Mouse (Mus musculus): ENCODE results near the gene Tnni2. TPM values are rescaled to one million over a fixed set of nuclear protein-coding genes. Genes with fewer than 3 reads are reported as not detected.

Gene Tnni2
- polyA plus RNA-seq, 2 experiments = 2.1 to 2.2 TPM

DNA sequence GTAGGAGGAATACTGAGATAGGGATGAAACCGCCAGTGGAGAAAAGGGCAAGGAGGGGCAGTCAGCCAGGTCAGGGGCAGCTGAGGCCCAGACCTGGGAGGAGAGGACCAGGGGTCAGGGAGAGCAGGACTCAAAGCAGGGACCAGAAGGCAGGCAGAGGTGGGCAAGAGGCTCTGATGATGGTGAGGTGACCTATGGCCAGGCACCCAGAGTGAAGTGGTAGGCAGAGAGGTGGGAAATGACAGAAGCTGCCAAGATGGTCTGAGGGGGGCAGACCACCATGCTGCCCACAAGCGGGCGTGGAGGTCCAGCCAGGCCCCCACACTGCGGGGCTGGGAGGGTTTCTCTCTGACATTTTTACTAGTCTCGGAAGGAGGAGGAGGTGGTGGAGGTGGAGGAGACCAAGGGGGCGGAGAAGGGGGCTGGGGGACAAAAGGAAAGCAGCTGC is 29.8 kb downstream of the Tnni2 start:
- DNase-seq (ENCODE audit: low read depth in 3 of 3, low spot score in 3 of 3) (no peak), ATAC-seq (ENCODE audit: insufficient read depth) (no peak)
- Histone ChIP-seq H3K9ac (replicated peaks) (no peak overlapping the region), H3K4me1 (replicated peaks; ENCODE audit: control insufficient read depth in 2 of 2, insufficient read depth in 2 of 2, low read length in 1 of 2) (0 out of 4 replicates have a peak, but pooled peaks cover 0 to 5% of the 10 kb centered on the region in 2 experiments), H3K27me3 (ENCODE audit: control insufficient read depth, insufficient read depth, low read length) (no peaks in the 10 kb centered on the region), H3K27ac (no peak overlapping the region), H3K9me3 (ENCODE audit: control insufficient read depth, low read length) (no peaks in the 10 kb centered on the region), H3K36me3 (replicated peaks; ENCODE audit: control insufficient read depth, insufficient read depth, low read depth) (no peaks in the 10 kb centered on the region), H3K4me3 (ENCODE audit: insufficient read depth in 1 of 2, low read depth in 2 of 2, low read length in 2 of 2) (no peak overlapping the region), H3K4me2 (ENCODE audit: low read depth) (no peak overlapping the region)
- 49% methylated on average over 6 of the region's 6 CpGs for WGBS (ENCODE audit: insufficient replicate concordance)
- no peak for TF ChIP-seq EP300 (IDR thresholded peaks at IDR 0.05; ENCODE audit: low read depth)

- Histone ChIP-seq H3K27ac (no peak overlapping the region), H3K4me1 (replicated peaks; ENCODE audit: control insufficient read depth in 2 of 2, insufficient read depth in 2 of 2, low read length in 1 of 2) (0 out of 4 replicates have a peak, but pooled peaks cover 0 to 5% of the 10 kb centered on the region in 2 experiments), H3K27me3 (ENCODE audit: control insufficient read depth, insufficient read depth, low read length) (no peaks in the 10 kb centered on the region), H3K4me2 (ENCODE audit: low read depth) (no peak overlapping the region), H3K4me3 (ENCODE audit: insufficient read depth in 1 of 2, low read depth in 2 of 2, low read length in 2 of 2) (no peak overlapping the region), H3K9ac (replicated peaks) (no peak overlapping the region), H3K9me3 (ENCODE audit: control insufficient read depth, low read length) (no peaks in the 10 kb centered on the region), H3K36me3 (replicated peaks; ENCODE audit: control insufficient read depth, insufficient read depth, low read depth) (no peaks in the 10 kb centered on the region)
- WGBS (ENCODE audit: insufficient replicate concordance) = 55% methylated on average over 15 of the region's 15 CpGs
- no peak for TF ChIP-seq EP300 (IDR thresholded peaks at IDR 0.05; ENCODE audit: low read depth)
- DNase-seq (ENCODE audit: low read depth in 3 of 3, low spot score in 3 of 3) (no peak), ATAC-seq (ENCODE audit: insufficient read depth) (no peak)
Observed at GRCm38 (mm10) chr7:142471884-142472570, 30.4 kb downstream of the Tnni2 start.

- H3K9me3 ChIP-seq (ENCODE audit: control insufficient read depth, low read length) = no peaks in the 10 kb centered on the region
- H3K27me3 ChIP-seq (ENCODE audit: control insufficient read depth, insufficient read depth, low read length) = no peaks in the 10 kb centered on the region
- H3K4me1 ChIP-seq (replicated peaks; ENCODE audit: control insufficient read depth in 2 of 2, insufficient read depth in 2 of 2, low read length in 1 of 2) = 0 out of 4 replicates have a peak, but pooled peaks cover 0 to 5% of the 10 kb centered on the region in 2 experiments
- ATAC-seq (ENCODE audit: insufficient read depth) = no peak
- H3K36me3 ChIP-seq (replicated peaks; ENCODE audit: control insufficient read depth, insufficient read depth, low read depth) = no peaks in the 10 kb centered on the region
- DNase-seq (ENCODE audit: low read depth in 3 of 3, low spot score in 3 of 3) = no peak
- no peak overlapping the region for H3K27ac ChIP-seq
- 70% methylated on average over 4 of the region's 4 CpGs for WGBS (ENCODE audit: insufficient replicate concordance)
- no peak overlapping the region for H3K4me2 ChIP-seq (ENCODE audit: low read depth)
- TF ChIP-seq CTCF (IDR thresholded peaks at IDR 0.05; ENCODE audit: low read depth) (no peak), EP300 (IDR thresholded peaks at IDR 0.05; ENCODE audit: low read depth) (no peak)
- H3K9ac ChIP-seq (replicated peaks) = no peak overlapping the region
- no peak overlapping the region for H3K4me3 ChIP-seq (ENCODE audit: insufficient read depth in 1 of 2, low read depth in 2 of 2, low read length in 2 of 2)
Observed at GRCm38 (mm10) chr7:142472936-142473335, 31.3 kb downstream of the Tnni2 start.

DNA sequence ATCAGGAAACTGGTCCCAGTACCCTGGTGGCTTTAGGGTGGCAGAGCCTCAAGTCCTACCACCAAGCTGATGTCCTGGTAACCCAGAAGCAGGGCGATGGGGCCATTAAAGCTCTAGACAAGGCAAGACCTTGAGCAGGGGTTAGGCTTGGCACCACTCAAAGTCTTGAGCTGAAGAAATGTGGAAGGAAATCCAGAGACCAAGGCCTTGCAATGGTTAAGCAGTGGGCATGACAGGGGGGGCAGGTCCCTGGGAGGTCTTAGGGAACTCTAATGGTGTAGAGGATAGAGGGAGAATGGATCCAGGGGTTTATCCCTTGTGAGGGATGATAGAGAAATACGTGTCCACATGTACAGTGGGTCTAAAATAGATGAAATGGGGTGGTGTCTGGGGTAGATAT is 31.9 kb downstream of the Tnni2 start:
- no peak for ATAC-seq (ENCODE audit: insufficient read depth)
- Histone ChIP-seq H3K4me3 (ENCODE audit: insufficient read depth in 1 of 2, low read depth in 2 of 2, low read length in 2 of 2) (no peak overlapping the region), H3K27ac (no peak overlapping the region), H3K4me2 (ENCODE audit: low read depth) (no peak overlapping the region), H3K9ac (replicated peaks) (no peak overlapping the region), H3K36me3 (replicated peaks; ENCODE audit: control insufficient read depth, insufficient read depth, low read depth) (no peaks in the 10 kb centered on the region), H3K4me1 (replicated peaks; ENCODE audit: control insufficient read depth in 2 of 2, insufficient read depth in 2 of 2, low read length in 1 of 2) (0 out of 4 replicates have a peak, but pooled peaks cover 0 to 5% of the 10 kb centered on the region in 2 experiments), H3K9me3 (ENCODE audit: control insufficient read depth, low read length) (no peaks in the 10 kb centered on the region), H3K27me3 (ENCODE audit: control insufficient read depth, insufficient read depth, low read length) (no peaks in the 10 kb centered on the region)
- WGBS (ENCODE audit: insufficient replicate concordance) = 51% methylated on average over 2 of the region's 2 CpGs
- DNase-seq (ENCODE audit: low read depth in 3 of 3, low spot score in 3 of 3) = no peak
- TF ChIP-seq CTCF (IDR thresholded peaks at IDR 0.05; ENCODE audit: low read depth) (no peak), EP300 (IDR thresholded peaks at IDR 0.05; ENCODE audit: low read depth) (no peak)

DNA sequence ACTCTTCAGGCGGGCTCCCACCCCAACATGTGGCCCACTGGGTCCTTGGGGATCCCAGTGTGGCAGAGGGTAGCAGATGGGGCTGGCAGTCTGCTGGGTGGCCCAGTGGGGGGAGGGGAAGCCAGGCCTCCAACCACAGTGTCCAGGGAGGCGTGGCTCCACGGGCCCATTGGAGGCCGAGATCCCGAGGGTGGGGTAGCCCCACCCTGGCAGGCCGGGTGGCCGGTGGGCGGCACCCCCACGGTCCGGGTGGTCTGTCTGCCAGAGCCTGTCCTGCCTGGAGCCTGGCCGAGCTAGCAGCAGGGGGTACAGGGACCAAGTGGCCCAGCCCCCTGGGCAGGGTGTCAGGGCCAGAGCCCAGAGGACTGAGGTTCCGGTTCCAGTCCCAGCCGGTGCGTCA is 33.2 kb downstream of the Tnni2 start:
- TF ChIP-seq CTCF (IDR thresholded peaks at IDR 0.05; ENCODE audit: low read depth) (no peak), EP300 (IDR thresholded peaks at IDR 0.05; ENCODE audit: low read depth) (no peak)
- Histone ChIP-seq H3K4me3 (ENCODE audit: insufficient read depth in 1 of 2, low read depth in 2 of 2, low read length in 2 of 2) (no peak overlapping the region), H3K4me1 (replicated peaks; ENCODE audit: control insufficient read depth in 2 of 2, insufficient read depth in 2 of 2, low read length in 1 of 2) (0 out of 4 replicates have a peak, but pooled peaks cover 0 to 5% of the 10 kb centered on the region in 2 experiments), H3K4me2 (ENCODE audit: low read depth) (no peak overlapping the region), H3K36me3 (replicated peaks; ENCODE audit: control insufficient read depth, insufficient read depth, low read depth) (no peaks in the 10 kb centered on the region), H3K9me3 (ENCODE audit: control insufficient read depth, low read length) (no peaks in the 10 kb centered on the region), H3K9ac (replicated peaks) (no peak overlapping the region), H3K27ac (no peak overlapping the region), H3K27me3 (ENCODE audit: control insufficient read depth, insufficient read depth, low read length) (no peaks in the 10 kb centered on the region)
- 67% methylated on average over 14 of the region's 14 CpGs for WGBS (ENCODE audit: insufficient replicate concordance)
- DNase-seq (ENCODE audit: low read depth in 3 of 3, low spot score in 3 of 3) (no peak), ATAC-seq (ENCODE audit: insufficient read depth) (no peak)

Data from liver, embryonic 14.5 days (tissue).